Mouse (Mus musculus) stomach, embryonic 15.5 days (tissue): ENCODE measurements around the gene Twsg1. TPM values are rescaled to one million over a fixed set of nuclear protein-coding genes. Genes with fewer than 3 reads are reported as not detected.
"Not testable (repeated sequence)": the region's sequence is repeated elsewhere in the genome, so short reads cannot be mapped to it uniquely, and the experiment has no call there.

Experiments used
- ATAC-seq: fragments of 200-750 bp; cut with Nextera tagmentation; 2 replicates; pipeline ENCODE4 v1.8.0; 2017; ENCODE audit warnings: low read depth, moderate number of reproducible peaks, moderate TSS enrichment; ENCODE audit not compliant: insufficient read depth, low FRiP score
- H3K27ac ChIP-seq: fragments of 300-500 bp; sonication (generic); 2 replicates; pipeline ENCODE4 v1.5.1; 2015; ENCODE audit warnings: mild to moderate bottlenecking, inconsistent platforms
- H3K27me3 ChIP-seq: fragments of 300-500 bp; sonication (generic); replicated peaks from 2 replicates; pipeline ENCODE4 v1.6.1; 2015; ENCODE audit warnings: inconsistent platforms
- H3K36me3 ChIP-seq: fragments of 300-500 bp; sonication (generic); 2 replicates; pipeline ENCODE4 v1.6.1; 2015; ENCODE audit warnings: inconsistent platforms
- H3K4me1 ChIP-seq: fragments of 300-500 bp; sonication (generic); 2 replicates; pipeline ENCODE4 v1.6.1; 2015; ENCODE audit warnings: inconsistent platforms
- H3K4me2 ChIP-seq: fragments of 300-500 bp; sonication (generic); 2 replicates; pipeline ENCODE4 v1.6.1; 2015; ENCODE audit warnings: mild to moderate bottlenecking, inconsistent platforms
- H3K4me3 ChIP-seq: fragments of 300-500 bp; sonication (generic); replicated peaks from 2 replicates; pipeline ENCODE4 v1.5.1; 2015; ENCODE audit warnings: inconsistent platforms
- H3K9ac ChIP-seq: fragments of 300-500 bp; sonication (generic); 2 replicates; pipeline ENCODE4 v1.6.1; 2015; ENCODE audit warnings: inconsistent platforms
- H3K9me3 ChIP-seq: fragments of 300-500 bp; sonication (generic); 2 replicates; pipeline ENCODE4 v1.6.1; 2016; ENCODE audit warnings: inconsistent platforms
- WGBS: fragments of 180-500 bp; shearing (Covaris S2); methylation state at CpG from one replicate; pipeline ENCODE4 v1.1.7; 2015; 5-methylcytosine and 5-hydroxymethylcytosine counted together
- polyA plus RNA-seq: library from polyadenylated mRNA; unstranded; fragments of >200 nt; fragmentation: Nextera tagmentation; extraction: Ambion mirVana; gene quantifications from 2 replicates; pipeline ENCODE4 v1.2.1, GENCODE M21; 2015

Gene Twsg1
- 118 and 119 TPM in 2 replicates for polyA plus RNA-seq

DNA sequence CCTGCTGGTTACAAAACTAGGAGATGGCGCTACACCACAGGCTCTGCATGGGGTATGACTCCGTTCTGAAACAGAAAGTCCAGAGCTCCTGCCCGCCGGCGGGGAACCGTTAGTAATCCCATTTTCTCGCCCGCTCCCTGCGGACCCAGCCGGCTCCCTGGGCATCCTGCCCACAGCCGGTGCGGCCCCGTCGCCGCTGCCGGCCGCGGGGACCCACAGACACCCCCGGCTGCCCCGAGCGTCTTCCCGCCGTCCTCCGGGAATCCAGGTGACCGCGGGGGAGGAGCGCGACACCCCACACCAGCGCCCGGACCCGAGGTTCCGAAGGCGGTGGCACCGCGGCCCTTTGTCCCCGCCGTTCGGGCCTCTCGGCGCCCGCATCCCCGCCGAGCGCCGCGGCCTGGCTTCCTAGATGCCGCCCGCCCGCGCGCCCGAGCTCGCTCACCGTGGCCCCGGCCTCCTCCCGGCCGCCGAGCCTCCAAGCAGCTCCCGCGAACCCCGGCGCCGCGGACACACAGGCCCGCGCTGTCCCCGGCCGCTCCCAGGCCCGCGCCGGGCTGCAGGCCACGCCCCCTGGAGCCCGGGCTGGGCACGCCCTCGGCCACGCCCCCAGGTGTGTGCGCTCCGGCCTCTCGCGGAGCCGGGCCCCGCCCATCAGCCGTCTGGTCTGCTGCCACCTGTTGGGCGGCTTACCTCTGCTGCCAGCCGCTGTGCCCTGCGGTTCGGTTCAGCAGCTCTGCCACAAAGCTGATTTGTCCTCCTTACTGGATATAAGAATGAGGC, at the start of gene Twsg1:
Gene Twsg1 (minus strand): TSS at position 605 of the 783 bp plus-strand sequence.
- Histone ChIP-seq H3K9me3 (no peaks in the 10 kb centered on the region), H3K4me2 (peak within 1 kb of the TSS; percentile 58)
- WGBS = under 1% methylated on average over 78 of the region's 87 CpGs

DNA sequence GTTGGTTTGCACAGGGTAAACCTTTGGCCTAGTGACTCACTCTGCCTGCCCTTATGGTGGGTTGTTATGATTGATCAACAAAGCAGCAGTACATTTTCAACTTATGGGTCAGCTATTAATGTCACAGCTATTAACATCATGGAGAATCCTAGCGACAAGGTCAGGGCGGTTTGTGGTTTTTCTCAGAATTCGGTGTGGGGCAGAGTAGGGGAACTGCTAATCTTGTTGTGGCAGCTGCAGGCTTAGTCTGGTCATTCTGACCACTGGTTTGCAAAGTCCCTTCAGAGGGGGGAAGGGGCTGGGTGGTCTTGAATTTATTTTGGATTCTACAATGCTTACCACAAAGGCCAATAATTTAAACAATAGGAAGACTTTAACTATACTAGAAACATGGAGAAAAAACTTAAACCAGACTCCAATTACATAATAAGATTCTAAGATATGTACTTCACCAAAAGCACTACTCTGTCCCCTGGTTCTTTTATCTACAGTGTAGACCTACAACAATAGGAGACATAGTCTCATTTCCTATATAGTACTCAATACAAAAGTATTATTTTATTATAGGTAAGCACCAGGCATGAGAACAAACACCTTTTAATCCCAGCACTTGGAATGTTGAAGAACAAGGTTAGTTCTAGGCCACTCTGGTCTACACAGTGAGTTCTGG, 37.3 kb upstream of the Twsg1 start:
- no peak overlapping the region for H3K27ac ChIP-seq
- no peaks in the 10 kb centered on the region for H3K36me3 ChIP-seq
- H3K4me3 ChIP-seq = no peak overlapping the region
- 79% methylated on average over 3 of the region's 3 CpGs for WGBS
- no peaks in the 10 kb centered on the region for H3K9me3 ChIP-seq
- no peak overlapping the region for H3K9ac ChIP-seq
- no peaks in the 10 kb centered on the region for H3K27me3 ChIP-seq
- H3K4me1 ChIP-seq = no peaks in the 10 kb centered on the region
- no peak overlapping the region for H3K4me2 ChIP-seq
- no peak for ATAC-seq

More for the DNA sequence above, at the start of gene Twsg1:
- Histone ChIP-seq H3K36me3 (peaks cover 13% of the 10 kb centered on the region; the same call in 1 of the 2 replicates), H3K27ac (peak within 1 kb of the TSS; percentile 88), H3K27me3 (no peaks in the 10 kb centered on the region), H3K4me3 (peak within 1 kb of the TSS; percentile 83), H3K4me1 (peaks cover 6% of the 10 kb centered on the region; the same call in 1 of the 2 replicates), H3K9ac (peak within 1 kb of the TSS; percentile 83)
- ATAC-seq = peak; percentile 96

DNA sequence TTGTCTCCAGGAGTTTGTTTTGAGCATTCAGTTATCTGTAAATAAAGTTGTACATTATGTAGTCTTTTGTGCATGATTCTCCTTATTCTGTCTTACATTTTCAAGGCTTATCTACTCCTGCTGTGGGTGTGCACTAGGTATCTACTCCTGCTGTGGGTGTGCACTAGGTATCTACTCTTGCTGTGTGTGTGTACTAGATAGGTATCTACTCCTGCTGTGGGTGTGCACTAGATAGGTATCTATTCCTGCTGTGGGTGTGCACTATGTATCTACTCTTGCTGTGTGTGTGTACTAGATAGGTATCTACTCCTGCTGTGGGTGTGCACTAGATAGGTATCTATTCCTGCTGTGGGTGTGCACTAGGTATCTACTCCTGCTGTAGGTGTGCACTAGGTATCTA, 25.7 kb upstream of the Twsg1 start:
- not testable (repeated sequence) for H3K4me3 ChIP-seq, H3K27me3 ChIP-seq, H3K27ac ChIP-seq, H3K4me1 ChIP-seq, H3K9me3 ChIP-seq, ATAC-seq, H3K9ac ChIP-seq, H3K4me2 ChIP-seq, H3K36me3 ChIP-seq

DNA sequence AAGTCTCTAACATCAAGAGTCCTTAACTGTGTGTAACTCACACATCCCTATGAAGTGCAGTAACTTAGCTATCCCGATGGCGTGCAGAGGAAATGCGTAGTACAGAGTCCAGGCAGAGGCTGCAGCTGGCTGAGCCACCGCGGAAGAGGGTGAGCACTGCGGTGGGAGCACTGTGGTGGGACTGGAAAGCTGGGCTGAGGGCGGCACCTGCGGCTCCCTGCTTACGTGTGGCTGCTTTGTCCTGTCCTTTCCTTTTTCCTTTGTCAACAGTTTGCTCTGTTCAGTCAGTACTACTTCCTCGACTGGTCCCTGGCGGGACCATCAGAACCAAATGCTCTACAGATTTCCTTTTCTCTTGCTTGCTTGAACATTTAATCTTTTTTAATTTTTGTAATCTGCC, 16.7 kb upstream of the Twsg1 start:
- no peaks in the 10 kb centered on the region for H3K9me3 ChIP-seq
- H3K4me1 ChIP-seq = no peaks in the 10 kb centered on the region
- H3K36me3 ChIP-seq = no peaks in the 10 kb centered on the region
- no peak overlapping the region for H3K9ac ChIP-seq
- no peak overlapping the region for H3K4me3 ChIP-seq
- no peak overlapping the region for H3K27ac ChIP-seq
- ATAC-seq = no peak
- no peak overlapping the region for H3K4me2 ChIP-seq
- no peaks in the 10 kb centered on the region for H3K27me3 ChIP-seq
- WGBS = 53% methylated on average over 11 of the region's 11 CpGs

DNA sequence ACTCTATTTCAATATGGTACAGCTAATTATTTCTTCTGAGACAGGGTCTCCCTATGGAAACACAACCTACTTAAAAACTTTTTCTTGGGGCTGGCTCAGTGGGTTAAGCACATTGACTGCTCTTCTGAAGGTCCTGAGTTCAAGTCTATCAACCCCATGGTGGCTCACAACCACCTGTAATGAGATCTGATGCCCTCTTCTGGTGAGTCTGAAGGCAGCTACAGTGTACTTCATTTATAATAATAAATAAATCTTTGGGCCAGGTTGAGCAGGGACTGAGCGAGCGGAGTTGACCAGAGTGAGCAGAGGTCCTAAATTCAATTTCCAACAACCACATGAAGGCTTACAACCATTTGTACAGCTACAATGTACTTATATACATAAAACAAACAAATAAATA, 11.2 kb upstream of the Twsg1 start:
- no peak overlapping the region for H3K4me2 ChIP-seq
- no peaks in the 10 kb centered on the region for H3K4me1 ChIP-seq
- no peaks in the 10 kb centered on the region for H3K36me3 ChIP-seq
- H3K27me3 ChIP-seq = no peaks in the 10 kb centered on the region
- no peaks in the 10 kb centered on the region for H3K9me3 ChIP-seq
- H3K9ac ChIP-seq = no peak overlapping the region
- 89% methylated on average over 2 of the region's 2 CpGs for WGBS
- ATAC-seq = no peak
- H3K27ac ChIP-seq = no peak overlapping the region
- no peak overlapping the region for H3K4me3 ChIP-seq

DNA sequence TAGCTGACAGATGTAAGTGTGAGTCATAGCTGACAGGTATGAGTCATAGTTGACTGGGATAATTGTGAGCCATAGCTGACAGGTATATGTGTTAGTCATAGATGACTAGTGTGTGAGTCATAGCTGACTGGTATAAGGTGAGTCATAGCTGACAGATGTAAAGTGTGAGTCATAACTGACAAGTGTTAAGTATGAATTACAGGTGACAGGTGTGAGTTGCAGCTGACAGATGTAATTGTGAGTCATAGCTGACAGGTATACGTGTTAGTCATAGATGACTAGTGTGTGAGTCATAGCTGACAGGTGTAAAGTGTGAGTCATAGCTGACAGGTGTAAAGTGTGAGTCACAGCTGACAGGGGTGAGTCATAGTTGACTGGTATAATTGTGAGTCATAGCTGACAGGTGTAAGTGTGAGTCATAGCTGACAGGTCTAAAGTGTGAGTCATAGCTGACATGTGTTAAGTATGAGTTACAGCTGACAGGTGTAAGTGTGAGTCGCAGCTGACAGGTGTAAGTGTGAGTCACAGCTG, 10.6 kb upstream of the Twsg1 start:
- Histone ChIP-seq H3K4me2 (no peak overlapping the region), H3K27me3 (no peaks in the 10 kb centered on the region), H3K36me3 (no peaks in the 10 kb centered on the region), H3K4me3 (no peak overlapping the region), H3K9ac (no peak overlapping the region), H3K9me3 (no peaks in the 10 kb centered on the region), H3K4me1 (0 out of 2 replicates have a peak, but pooled peaks cover 4% of the 10 kb centered on the region), H3K27ac (peak overlapping the region; percentile 11; the same call in 1 of the 2 replicates)
- 75% methylated on average over 2 of the region's 2 CpGs for WGBS
- peak; percentile 73 for ATAC-seq

DNA sequence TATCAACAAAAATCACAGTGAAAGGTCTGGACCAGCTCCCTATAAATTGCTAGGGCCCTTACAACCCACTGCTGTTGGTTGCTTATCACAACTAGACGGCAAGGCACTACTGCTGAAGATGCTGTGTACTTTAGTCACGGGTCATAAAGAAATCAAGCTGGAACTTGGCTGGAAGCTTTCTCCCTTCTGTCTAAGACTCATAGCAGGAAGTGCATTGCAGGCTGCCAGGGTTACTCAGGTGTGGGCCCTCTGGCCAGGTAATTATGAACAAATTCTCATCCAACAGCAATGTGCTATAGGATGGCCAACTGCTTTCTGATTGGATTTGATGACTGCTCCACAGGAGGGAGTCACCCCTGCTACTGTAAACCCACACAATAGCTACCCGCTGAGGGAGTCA, 8.0 kb upstream of the Twsg1 start:
- Histone ChIP-seq H3K27ac (no peak overlapping the region), H3K4me2 (no peak overlapping the region)
- no peak for ATAC-seq

DNA sequence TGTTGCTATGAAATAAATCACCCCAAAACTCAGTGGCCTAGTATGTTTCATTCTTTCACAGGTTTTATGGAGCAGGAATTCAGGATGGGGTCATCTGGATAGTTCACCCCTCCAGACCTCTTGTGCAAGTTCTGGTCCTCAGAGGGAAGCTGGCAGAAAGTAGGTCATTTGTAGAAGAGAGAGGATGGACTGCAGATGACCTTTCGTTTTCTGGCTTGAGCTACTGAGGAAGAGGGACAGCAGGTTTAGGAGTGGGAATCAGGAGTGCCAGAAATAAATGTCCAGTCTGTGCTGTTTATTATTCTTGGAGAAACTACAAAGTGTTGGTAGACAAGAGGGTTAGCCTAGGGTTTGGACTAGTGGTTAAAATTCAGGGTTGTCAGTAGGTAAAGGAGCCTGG, 7.3 kb upstream of the Twsg1 start:
- no peak overlapping the region for H3K27ac ChIP-seq

More for the DNA sequence above, 8.0 kb upstream of the Twsg1 start:
- 61% methylated on average over 3 of the region's 3 CpGs for WGBS
- no peak overlapping the region for H3K4me3 ChIP-seq
- 0 out of 2 replicates have a peak, but pooled peaks cover 4% of the 10 kb centered on the region for H3K4me1 ChIP-seq
- H3K9me3 ChIP-seq = no peaks in the 10 kb centered on the region
- H3K36me3 ChIP-seq = no peaks in the 10 kb centered on the region
- no peak overlapping the region for H3K9ac ChIP-seq
- H3K27me3 ChIP-seq = no peaks in the 10 kb centered on the region

DNA sequence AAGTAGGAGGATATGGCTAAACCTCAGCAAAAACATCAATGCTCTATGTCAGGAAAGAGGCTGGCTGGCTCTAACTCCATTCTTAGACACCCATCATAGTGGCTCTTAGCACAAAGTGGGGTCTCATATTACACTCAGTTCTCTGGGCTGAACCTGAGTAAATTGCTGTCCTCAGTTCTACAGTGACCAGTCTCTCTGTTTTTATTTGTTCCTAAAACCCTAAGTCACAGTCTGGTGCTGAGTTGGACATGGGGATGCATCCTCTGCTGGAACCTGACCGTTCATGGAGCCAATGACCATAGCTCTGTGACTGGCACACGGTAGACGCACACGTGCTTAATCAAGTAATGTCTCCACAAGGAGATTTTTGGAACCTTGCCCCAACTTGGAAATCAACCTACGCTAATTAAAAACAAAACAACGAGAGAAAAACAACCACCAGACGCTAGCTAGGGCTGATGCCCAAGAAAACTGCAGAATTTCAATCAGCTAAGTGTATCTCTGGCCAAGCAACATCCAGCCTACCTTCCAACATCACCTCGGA, 6.8 kb upstream of the Twsg1 start:
- H3K27ac ChIP-seq = no peak overlapping the region
- no peaks in the 10 kb centered on the region for H3K27me3 ChIP-seq
- no peak overlapping the region for H3K4me3 ChIP-seq
- 0 out of 2 replicates have a peak, but pooled peaks cover 4% of the 10 kb centered on the region for H3K4me1 ChIP-seq
- H3K4me2 ChIP-seq = no peak overlapping the region
- no peaks in the 10 kb centered on the region for H3K36me3 ChIP-seq
- WGBS = 90% methylated on average over 8 of the region's 8 CpGs
- ATAC-seq = no peak
- H3K9me3 ChIP-seq = no peaks in the 10 kb centered on the region
- no peak overlapping the region for H3K9ac ChIP-seq

More for the DNA sequence above, 7.3 kb upstream of the Twsg1 start:
- H3K4me2 ChIP-seq = no peak overlapping the region
- H3K36me3 ChIP-seq = no peaks in the 10 kb centered on the region
- 81% methylated on average over 1 of the region's 1 CpGs for WGBS
- no peaks in the 10 kb centered on the region for H3K9me3 ChIP-seq
- H3K27me3 ChIP-seq = no peaks in the 10 kb centered on the region
- 0 out of 2 replicates have a peak, but pooled peaks cover 4% of the 10 kb centered on the region for H3K4me1 ChIP-seq
- ATAC-seq = no peak
- no peak overlapping the region for H3K9ac ChIP-seq
- no peak overlapping the region for H3K4me3 ChIP-seq

DNA sequence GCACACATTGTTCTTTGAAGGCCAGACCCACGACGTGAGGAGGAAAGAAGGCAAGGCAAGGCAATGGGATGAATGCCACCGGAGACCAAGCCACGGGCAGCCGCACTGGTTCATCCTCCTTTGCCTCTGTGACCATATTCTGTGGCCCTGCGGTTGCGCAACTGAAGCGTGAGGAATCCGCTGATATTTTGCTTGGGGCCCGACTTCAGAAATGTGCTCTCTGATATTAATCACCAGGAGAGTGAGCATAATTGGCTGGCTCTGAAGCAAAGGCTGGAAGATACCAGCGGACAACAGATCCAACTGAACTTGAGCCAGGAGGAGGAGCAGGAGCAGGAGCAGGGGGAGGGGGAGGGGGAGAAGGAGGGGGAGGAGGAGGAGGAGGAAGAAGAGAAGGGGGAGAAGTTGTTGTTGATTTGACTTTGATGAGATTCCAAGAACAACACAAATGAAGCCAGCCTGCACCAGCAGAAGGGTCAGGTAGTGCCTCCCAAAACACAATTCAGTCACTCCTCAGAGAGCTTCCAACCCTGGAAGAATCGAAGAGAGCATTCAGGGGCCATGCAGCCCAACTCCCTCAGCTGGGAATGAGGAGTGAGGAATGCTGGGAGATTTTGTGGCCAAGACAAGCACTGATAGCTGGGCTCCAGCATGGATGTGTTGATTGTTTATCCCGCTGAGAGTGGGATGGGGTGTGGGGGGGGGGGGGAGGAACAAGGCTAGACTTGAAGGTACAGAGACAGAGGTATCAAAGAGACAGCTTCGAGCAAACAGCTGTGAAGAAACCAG, 6.2 kb upstream of the Twsg1 start:
- no peaks in the 10 kb centered on the region for H3K27me3 ChIP-seq
- 0 out of 2 replicates have a peak, but pooled peaks cover 4% of the 10 kb centered on the region for H3K4me1 ChIP-seq
- WGBS = 62% methylated on average over 14 of the region's 14 CpGs
- no peaks in the 10 kb centered on the region for H3K36me3 ChIP-seq
- H3K9ac ChIP-seq = no peak overlapping the region
- H3K4me2 ChIP-seq = no peak overlapping the region
- no peak overlapping the region for H3K4me3 ChIP-seq
- no peaks in the 10 kb centered on the region for H3K9me3 ChIP-seq
- ATAC-seq = no peak
- H3K27ac ChIP-seq = no peak overlapping the region

DNA sequence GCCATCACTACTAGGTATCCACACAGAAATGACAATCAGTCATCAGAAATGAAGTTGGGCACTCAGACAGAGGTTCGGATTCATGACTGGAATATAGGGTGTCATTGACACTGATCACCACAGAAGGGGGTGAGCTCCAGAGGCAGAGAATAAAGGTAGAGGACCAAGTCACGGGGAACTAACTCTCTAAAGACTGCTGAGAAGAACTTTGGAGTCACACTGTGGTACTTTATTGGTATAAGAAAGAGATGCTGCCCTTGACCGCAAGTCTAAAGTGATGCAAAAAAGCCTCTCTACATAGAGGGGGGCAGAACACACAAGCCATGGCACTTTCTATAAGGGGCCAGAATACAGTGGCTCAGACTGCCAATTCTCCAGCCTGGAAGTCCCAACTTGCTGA, 5.1 kb upstream of the Twsg1 start:
- Histone ChIP-seq H3K27ac (no peak overlapping the region), H3K4me3 (no peak overlapping the region), H3K9ac (no peak overlapping the region), H3K4me2 (no peak overlapping the region), H3K9me3 (no peaks in the 10 kb centered on the region), H3K27me3 (no peaks in the 10 kb centered on the region), H3K4me1 (0 out of 2 replicates have a peak, but pooled peaks cover 4% of the 10 kb centered on the region), H3K36me3 (no peaks in the 10 kb centered on the region)
- 78% methylated on average over 3 of the region's 3 CpGs for WGBS
- no peak for ATAC-seq
